Mouse (Mus musculus) heart, adult 2 months (tissue): ENCODE measurements around the gene H2-Ob.

Experiments used
- CTCF ChIP-seq: fragments of 200-600 bp; IDR thresholded peaks from 2 replicates; pipeline ENCODE4 v1.8.1; 2022; ENCODE audit warnings: antibody characterized with exemption, mild to moderate bottlenecking, moderate library complexity
- POLR2A ChIP-seq: fragments of 200-500 bp; IDR thresholded peaks from 2 replicates; pipeline ENCODE4 v1.6.1; 2011; ENCODE audit warnings: mild to moderate bottlenecking, low read depth, low read length, control low read depth; ENCODE audit not compliant: insufficient read depth

DNA sequence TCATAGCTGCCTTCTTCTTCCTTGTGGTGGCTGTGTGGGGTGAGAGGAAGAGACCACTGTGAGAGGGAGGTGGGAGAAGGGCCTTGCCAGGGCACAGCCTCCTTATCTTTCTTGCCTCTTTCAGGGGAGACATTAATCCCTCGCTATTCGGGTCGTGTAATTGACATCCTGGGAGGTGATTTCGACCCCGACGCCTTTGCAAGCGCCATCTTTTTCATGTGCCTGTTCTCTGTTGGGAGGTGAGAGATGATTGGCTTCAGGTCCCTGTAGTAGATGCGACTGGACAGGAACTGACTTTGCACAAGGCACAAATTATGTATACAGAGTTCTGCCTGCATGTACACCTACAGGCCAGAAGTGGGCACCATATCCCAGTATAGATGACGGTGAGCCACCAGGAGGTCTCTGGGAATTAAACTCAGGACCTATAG is 32.9 kb upstream of the H2-Ob start:
- peak; percentile 86 for TF ChIP-seq CTCF
- TF ChIP-seq POLR2A: no peak
